Mouse (Mus musculus): ENCODE results near the gene Gsk3a. TPM values are rescaled to one million over a fixed set of nuclear protein-coding genes. Genes with fewer than 3 reads are reported as not detected.
A peak's percentile ranks its signal among the peaks of the same experiment; 100 is the strongest.

Gene Gsk3a
- polyA plus RNA-seq, 1 experiment from 2014 or later: 12.5 TPM

- DNase-seq (ENCODE audit: low spot score): no peak
- 2% methylated on average over 17 of the region's 17 CpGs for WGBS
- peak overlapping the region; percentile 71 for H3K4me3 ChIP-seq
These were observed 59.3 kb downstream of the Gsk3a start for GRCm38 (mm10) chr7:25178317-25178716.

More at GRCm38 (mm10) chr7:25178317-25178716, 59.3 kb downstream of the Gsk3a start:
- Histone ChIP-seq H3K36me3 (no peaks in the 10 kb centered on the region), H3K27ac (peak overlapping the region; percentile 92), H3K27me3 (ENCODE audit: insufficient read depth, poor library complexity, severe bottlenecking) (peaks cover 85% of the 10 kb centered on the region), H3K4me1 (replicated peaks) (peaks cover 83% of the 10 kb centered on the region), H3K9me3 (no peaks in the 10 kb centered on the region)

Other genes starting within 250 kb of the Gsk3a start
- gene Atp1a3, start 231.9 kb downstream of the Gsk3a start, polyA plus RNA-seq (2016; fragmentation: Nextera tagmentation; extraction: Ambion mirVana): 11.8 and 45.9 TPM in 2 replicates
- 5.5 and 7.9 TPM in 2 replicates for gene Grik5, start 165.5 kb downstream of the Gsk3a start, polyA plus RNA-seq (2016; fragmentation: Nextera tagmentation; extraction: Ambion mirVana)
- gene Zfp574, start 165.3 kb downstream of the Gsk3a start, polyA plus RNA-seq (2016; fragmentation: Nextera tagmentation; extraction: Ambion mirVana): 44.4 and 45.9 TPM in 2 replicates
- gene Pou2f2, start 58.1 kb downstream of the Gsk3a start, polyA plus RNA-seq (2016; fragmentation: Nextera tagmentation; extraction: Ambion mirVana): 19.3 and 41.0 TPM in 2 replicates
- 10.2 and 11.2 TPM in 2 replicates for gene Dedd2, start 17.2 kb downstream of the Gsk3a start, polyA plus RNA-seq (2016; fragmentation: Nextera tagmentation; extraction: Ambion mirVana)
- 2.5 and 3.0 TPM in 2 replicates for gene Zfp526, start 16.4 kb downstream of the Gsk3a start, polyA plus RNA-seq (2016; fragmentation: Nextera tagmentation; extraction: Ambion mirVana)
- gene Erf, start 12.9 kb upstream of the Gsk3a start, polyA plus RNA-seq (2016; fragmentation: Nextera tagmentation; extraction: Ambion mirVana): 8.0 and 8.6 TPM in 2 replicates
- gene Cic, start 29.9 kb upstream of the Gsk3a start, polyA plus RNA-seq (2016; fragmentation: Nextera tagmentation; extraction: Ambion mirVana): 23.2 and 23.5 TPM in 2 replicates
- gene Pafah1b3, start 60.1 kb upstream of the Gsk3a start, polyA plus RNA-seq (2016; fragmentation: Nextera tagmentation; extraction: Ambion mirVana): 271 and 384 TPM in 2 replicates
- gene Prr19, start 63.6 kb upstream of the Gsk3a start, polyA plus RNA-seq (2016; fragmentation: Nextera tagmentation; extraction: Ambion mirVana): 1.2 and 2.1 TPM in 2 replicates
- gene Tmem145, start 68.3 kb upstream of the Gsk3a start, polyA plus RNA-seq (2016; fragmentation: Nextera tagmentation; extraction: Ambion mirVana): 2.5 and 9.1 TPM in 2 replicates
- gene Megf8, start 79.3 kb upstream of the Gsk3a start, polyA plus RNA-seq (2016; fragmentation: Nextera tagmentation; extraction: Ambion mirVana): 16.5 and 18.2 TPM in 2 replicates
- not detected in 2 replicates for gene Cnfn, start 131.9 kb upstream of the Gsk3a start, polyA plus RNA-seq (2016; fragmentation: Nextera tagmentation; extraction: Ambion mirVana)
- gene Lipe, start 160.9 kb upstream of the Gsk3a start, polyA plus RNA-seq (2016; fragmentation: Nextera tagmentation; extraction: Ambion mirVana): 6.0 and 8.6 TPM in 2 replicates
- 0.45 and 0.63 TPM in 2 replicates for gene Cxcl17, start 175.0 kb upstream of the Gsk3a start, polyA plus RNA-seq (2016; fragmentation: Nextera tagmentation; extraction: Ambion mirVana)
- gene Ceacam1, start 239.8 kb upstream of the Gsk3a start, polyA plus RNA-seq (2016; fragmentation: Nextera tagmentation; extraction: Ambion mirVana): 0.92 and 2.2 TPM in 2 replicates